Mouse (Mus musculus) heart, adult 2 months (tissue): Measurements from ENCODE around the gene Dchs1.

Source experiments
- CTCF ChIP-seq: fragments of 200-600 bp; IDR thresholded peaks from 2 replicates; pipeline ENCODE4 v1.8.1; 2022; ENCODE audit warnings: antibody characterized with exemption, mild to moderate bottlenecking, moderate library complexity
- EP300 ChIP-seq: fragments of 200-500 bp; IDR thresholded peaks from 2 replicates; pipeline ENCODE4 v1.6.1; 2011; ENCODE audit warnings: low read depth, low read length, control low read depth; ENCODE audit not compliant: insufficient read depth
- POLR2A ChIP-seq: fragments of 200-500 bp; IDR thresholded peaks from 2 replicates; pipeline ENCODE4 v1.6.1; 2011; ENCODE audit warnings: mild to moderate bottlenecking, low read depth, low read length, control low read depth; ENCODE audit not compliant: insufficient read depth

DNA sequence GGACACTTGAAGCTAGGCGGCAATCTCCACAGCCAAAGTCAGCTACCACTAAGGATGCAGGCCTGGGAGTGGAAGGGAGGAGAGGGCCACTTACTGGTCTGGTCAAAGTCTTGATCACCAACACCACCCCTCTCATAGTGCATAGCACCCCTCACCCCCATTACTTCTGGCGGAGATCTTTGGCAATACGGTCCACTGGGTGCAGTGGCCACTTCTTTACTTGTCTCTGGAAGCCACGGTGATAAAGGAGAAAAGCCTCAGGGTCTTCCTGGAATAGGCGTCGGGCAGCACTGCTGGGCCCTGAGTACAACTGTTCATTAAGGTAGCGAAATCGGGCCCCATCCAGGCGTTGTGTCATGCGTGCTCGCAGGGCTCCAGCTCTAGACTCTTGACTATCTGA, 53.6 kb downstream of the Dchs1 start:
- TF ChIP-seq CTCF (no peak), EP300 (no peak), POLR2A (no peak)
